Mouse (Mus musculus): ENCODE results near the gene Rgs7bp.
"Not testable (repeated sequence)": the region's sequence is repeated elsewhere in the genome, so short reads cannot be mapped to it uniquely, and the experiment has no call there.

Gene Rgs7bp

GRCm38 (mm10) chr13:104937759-104938158, 117.0 kb downstream of the Rgs7bp start:
- DNase-seq (ENCODE audit: low spot score) = no peak

- DNase-seq (ENCODE audit: low spot score) = no peak
Observed at GRCm38 (mm10) chr13:104936586-104936985, 118.1 kb downstream of the Rgs7bp start.

- no peak for DNase-seq (ENCODE audit: low spot score)
Observed at GRCm38 (mm10) chr13:104931635-104932532, 122.8 kb downstream of the Rgs7bp start.

GRCm38 (mm10) chr13:104930814-104931213, 123.9 kb downstream of the Rgs7bp start:
- DNase-seq (ENCODE audit: low spot score) = no peak

- no peak for DNase-seq (ENCODE audit: low spot score)
Observed at GRCm38 (mm10) chr13:104918663-104919062, 136.1 kb downstream of the Rgs7bp start.

GRCm38 (mm10) chr13:104916771-104917170, 138.0 kb downstream of the Rgs7bp start:
- not testable (repeated sequence) for DNase-seq (ENCODE audit: low spot score)

- DNase-seq (ENCODE audit: low spot score) = no peak
Observed at GRCm38 (mm10) chr13:104916106-104916505, 138.6 kb downstream of the Rgs7bp start.

GRCm38 (mm10) chr13:104914288-104914895, 140.3 kb downstream of the Rgs7bp start:
- DNase-seq (ENCODE audit: low spot score) = no peak

GRCm38 (mm10) chr13:104911626-104912025, 143.1 kb downstream of the Rgs7bp start:
- not testable (repeated sequence) for DNase-seq (ENCODE audit: low spot score)

- DNase-seq (ENCODE audit: low spot score) = not testable (repeated sequence)
Observed at GRCm38 (mm10) chr13:104911006-104911405, 143.7 kb downstream of the Rgs7bp start.

- DNase-seq (ENCODE audit: low spot score) = no peak
Observed at GRCm38 (mm10) chr13:104908691-104909090, 146.0 kb downstream of the Rgs7bp start.

Measured in layer of hippocampus, adult 9-10 months (tissue).